Mouse (Mus musculus) limb, embryonic 15.5 days (tissue): Measurements from ENCODE around the gene Bax. TPM values are rescaled to one million over a fixed set of nuclear protein-coding genes. Genes with fewer than 3 reads are reported as not detected.

Experiments used
- ATAC-seq: fragments of 200-750 bp; cut with Nextera tagmentation; 2 replicates; pipeline ENCODE4 v1.8.0; 2017; ENCODE audit warnings: low read depth, moderate TSS enrichment; ENCODE audit not compliant: insufficient number of reproducible peaks, low FRiP score, low TSS enrichment
- H3K27ac ChIP-seq: fragments of 300-500 bp; sonication (generic); 2 replicates; pipeline ENCODE4 v1.5.1; 2015; ENCODE audit warnings: moderate library complexity, mild to moderate bottlenecking, inconsistent platforms
- H3K27me3 ChIP-seq: fragments of 300-500 bp; sonication (generic); 2 replicates; pipeline ENCODE4 v1.6.1; 2015; ENCODE audit warnings: inconsistent platforms
- H3K36me3 ChIP-seq: fragments of 300-500 bp; sonication (generic); 2 replicates; pipeline ENCODE4 v1.6.1; 2015; ENCODE audit warnings: inconsistent platforms
- H3K4me1 ChIP-seq: fragments of 300-500 bp; sonication (generic); 2 replicates; pipeline ENCODE4 v1.6.1; 2015; ENCODE audit warnings: inconsistent platforms
- H3K4me2 ChIP-seq: fragments of 300-500 bp; sonication (generic); 2 replicates; pipeline ENCODE4 v1.6.1; 2015; ENCODE audit warnings: mild to moderate bottlenecking, inconsistent platforms
- H3K4me3 ChIP-seq: fragments of 300-500 bp; sonication (generic); 2 replicates; pipeline ENCODE4 v1.5.1; 2015; ENCODE audit warnings: mild to moderate bottlenecking, inconsistent platforms
- H3K9ac ChIP-seq: fragments of 300-500 bp; sonication (generic); 2 replicates; pipeline ENCODE4 v1.6.1; 2015; ENCODE audit warnings: inconsistent platforms
- H3K9me3 ChIP-seq: fragments of 300-500 bp; sonication (generic); 2 replicates; pipeline ENCODE4 v1.6.1; 2016; ENCODE audit warnings: inconsistent platforms
- WGBS: fragments of 180-500 bp; shearing (Covaris S2); methylation state at CpG from one replicate; pipeline ENCODE4 v1.1.7; 2015; 5-methylcytosine and 5-hydroxymethylcytosine counted together
- polyA plus RNA-seq: library from polyadenylated mRNA; unstranded; fragments of >200 nt; fragmentation: Nextera tagmentation; extraction: Ambion mirVana; gene quantifications from 2 replicates; pipeline ENCODE4 v1.2.1, GENCODE M21; 2015

Gene Bax
- polyA plus RNA-seq, 1 experiment from 2014 or later = 145 TPM

DNA sequence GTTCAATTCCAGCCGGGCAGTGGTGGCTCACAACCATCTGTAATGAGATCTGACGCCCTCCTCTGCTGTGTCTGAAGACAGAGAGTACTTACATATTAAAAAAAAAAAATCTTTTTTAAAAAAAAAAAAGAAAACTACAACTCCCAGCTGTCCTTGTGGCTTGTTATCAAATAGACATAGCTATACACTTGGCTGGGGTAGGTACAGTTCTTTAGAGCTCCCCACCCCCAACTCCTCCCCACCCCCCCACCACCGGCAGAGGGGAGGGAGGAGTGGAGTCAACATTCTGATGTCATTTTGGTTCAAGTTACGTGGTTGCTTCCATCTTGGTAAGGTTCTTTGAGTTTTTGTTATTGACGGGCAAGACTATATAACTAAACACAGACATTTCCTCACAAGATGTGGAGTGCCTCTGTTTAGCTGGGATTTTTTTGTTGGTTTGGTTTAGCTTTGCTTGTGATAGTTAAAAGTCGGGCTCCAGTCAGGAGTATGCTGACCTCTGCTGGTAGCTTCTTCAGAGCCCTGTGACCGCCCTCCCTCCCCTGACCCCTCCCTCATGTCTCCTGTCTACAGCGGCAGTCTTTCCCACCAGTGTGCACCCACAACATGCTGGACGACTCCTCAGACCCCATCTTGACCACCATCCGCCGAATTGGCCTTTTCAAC lies 19.2 kb downstream of the Bax start:
- 35% methylated on average over 11 of the region's 11 CpGs for WGBS
- no peak for ATAC-seq
- Histone ChIP-seq H3K4me3 (no peak overlapping the region), H3K9ac (no peak overlapping the region), H3K36me3 (peaks cover 65% of the 10 kb centered on the region), H3K4me1 (0 out of 2 replicates have a peak, but pooled peaks cover 4% of the 10 kb centered on the region), H3K27ac (no peak overlapping the region), H3K4me2 (no peak overlapping the region), H3K9me3 (no peaks in the 10 kb centered on the region), H3K27me3 (no peaks in the 10 kb centered on the region)

DNA sequence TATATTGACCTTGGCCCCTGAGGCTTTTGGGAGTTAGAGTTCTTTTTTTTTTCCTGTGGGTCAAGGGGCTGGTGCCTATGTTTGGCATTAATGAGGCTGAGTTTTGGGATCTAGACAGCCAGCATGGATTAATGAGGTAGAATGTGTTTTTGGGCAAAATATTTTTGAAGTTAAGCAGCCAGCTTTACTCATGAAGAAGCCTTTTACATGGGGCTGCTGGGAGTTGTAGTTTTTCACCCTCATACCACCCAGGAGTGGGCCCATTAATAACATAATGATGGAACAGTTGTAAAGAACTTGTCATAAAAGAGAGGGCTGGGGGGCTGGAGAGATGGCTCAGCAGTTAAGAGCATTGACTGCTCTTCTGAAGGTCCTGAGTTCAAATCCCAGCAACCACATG lies 20.1 kb downstream of the Bax start:
- Histone ChIP-seq H3K9me3 (no peaks in the 10 kb centered on the region), H3K9ac (no peak overlapping the region), H3K27ac (no peak overlapping the region), H3K4me3 (no peak overlapping the region), H3K4me2 (no peak overlapping the region), H3K4me1 (0 out of 2 replicates have a peak, but pooled peaks cover 4% of the 10 kb centered on the region), H3K27me3 (no peaks in the 10 kb centered on the region), H3K36me3 (peaks cover 62% of the 10 kb centered on the region)
- no peak for ATAC-seq

- ATAC-seq = no peak
- H3K4me2 ChIP-seq = no peak overlapping the region
- H3K4me1 ChIP-seq = no peaks in the 10 kb centered on the region
- 84% methylated on average over 22 of the region's 22 CpGs for WGBS
- H3K27ac ChIP-seq = no peak overlapping the region
- peaks cover 72% of the 10 kb centered on the region for H3K36me3 ChIP-seq
- no peak overlapping the region for H3K9ac ChIP-seq
- no peaks in the 10 kb centered on the region for H3K9me3 ChIP-seq
- H3K4me3 ChIP-seq = no peak overlapping the region
- H3K27me3 ChIP-seq = no peaks in the 10 kb centered on the region
Measured at GRCm38 (mm10) chr7:45443526-45444420, 22.9 kb downstream of the Bax start.

DNA sequence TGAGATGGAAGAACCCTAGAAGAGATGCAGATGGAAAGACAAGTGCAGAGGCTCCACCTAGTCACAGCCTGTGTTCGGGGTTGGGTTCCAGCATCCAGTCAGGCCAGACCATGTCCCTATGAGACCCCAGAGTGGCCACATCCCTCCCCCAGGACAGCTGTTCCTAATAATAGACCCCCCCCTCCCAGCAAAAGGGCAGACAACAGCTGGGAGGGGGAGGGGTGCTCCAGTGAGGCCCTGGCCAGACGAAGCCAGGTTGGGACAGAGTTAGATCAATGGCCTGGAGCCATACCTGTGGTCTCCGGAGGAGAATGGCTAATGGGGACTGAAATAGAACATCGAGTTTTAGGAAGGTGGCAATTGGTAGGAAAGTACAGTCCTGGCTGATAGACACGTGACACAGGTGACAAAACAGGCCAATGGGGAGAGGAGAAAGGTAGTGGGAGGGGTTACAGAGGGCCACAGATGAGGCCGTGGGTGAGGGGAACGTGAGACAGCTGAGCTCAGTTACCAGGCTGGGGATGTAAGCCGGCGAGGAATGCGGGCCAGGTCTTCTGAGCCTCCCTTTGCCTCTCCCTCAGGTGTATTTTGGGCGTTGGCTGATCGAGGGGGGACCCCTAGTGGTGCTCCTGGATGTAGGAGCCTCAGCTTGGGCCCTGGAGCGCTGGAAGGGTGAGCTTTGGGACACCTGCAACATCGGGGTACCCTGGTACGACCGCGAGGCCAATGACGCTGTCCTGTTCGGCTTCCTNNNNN lies 29.0 kb downstream of the Bax start, which contains the start of gene Ruvbl2:
TSS of gene Ruvbl2 (minus strand) at position 576 of the 756 bp plus-strand sequence.
- Histone ChIP-seq H3K27ac (no peak within 1 kb of the TSS), H3K4me1 (peaks cover 41% of the 10 kb centered on the region), H3K4me2 (peak within 1 kb of the TSS; percentile 20; the same call in 1 of the 2 replicates), H3K36me3 (peaks cover 25% of the 10 kb centered on the region), H3K27me3 (no peaks in the 10 kb centered on the region), H3K9me3 (no peaks in the 10 kb centered on the region), H3K4me3 (no peak within 1 kb of the TSS), H3K9ac (peak within 1 kb of the TSS; percentile 20; the same call in 1 of the 2 replicates)
- no peak for ATAC-seq
- 14% methylated on average over 19 of the region's 19 CpGs for WGBS

GRCm38 (mm10) chr7:45437046-45437445 lies 29.7 kb downstream of the Bax start:
- Histone ChIP-seq H3K4me1 (peaks cover 44% of the 10 kb centered on the region), H3K36me3 (peaks cover 26% of the 10 kb centered on the region), H3K9me3 (no peaks in the 10 kb centered on the region), H3K4me2 (peak overlapping the region; percentile 7; the same call in 1 of the 2 replicates), H3K27me3 (no peaks in the 10 kb centered on the region), H3K27ac (no peak overlapping the region), H3K9ac (no peak overlapping the region), H3K4me3 (no peak overlapping the region)
- no peak for ATAC-seq
- 27% methylated on average over 6 of the region's 6 CpGs for WGBS

DNA sequence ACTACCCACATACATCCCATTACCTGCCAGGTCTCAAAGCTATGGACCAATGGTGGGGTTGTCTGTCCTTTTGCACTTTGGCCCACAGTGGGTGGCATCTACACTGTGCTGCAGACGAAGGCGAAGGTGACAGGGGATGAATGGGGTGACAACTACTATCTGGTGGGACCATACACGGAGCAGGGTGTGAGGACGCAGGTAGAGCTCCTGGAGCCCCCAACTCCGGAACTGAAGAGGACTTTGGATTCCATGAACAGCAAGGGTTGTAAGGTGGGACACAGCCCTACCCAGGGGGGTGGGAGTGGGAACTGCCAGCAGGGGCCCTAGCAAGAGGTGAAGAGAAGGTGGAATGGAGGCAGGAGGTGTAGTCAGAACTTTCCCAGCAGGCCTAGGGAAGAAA lies 30.3 kb downstream of the Bax start:
- 90% methylated on average over 5 of the region's 5 CpGs for WGBS
- peak overlapping the region; percentile 72 for H3K4me2 ChIP-seq
- H3K9me3 ChIP-seq = no peaks in the 10 kb centered on the region
- peak overlapping the region; percentile 62; the same call in 1 of the 2 replicates for H3K4me3 ChIP-seq
- H3K9ac ChIP-seq = no peak overlapping the region
- peaks cover 27% of the 10 kb centered on the region for H3K36me3 ChIP-seq
- H3K27ac ChIP-seq = no peak overlapping the region
- peaks cover 44% of the 10 kb centered on the region for H3K4me1 ChIP-seq
- no peak for ATAC-seq
- H3K27me3 ChIP-seq = no peaks in the 10 kb centered on the region

DNA sequence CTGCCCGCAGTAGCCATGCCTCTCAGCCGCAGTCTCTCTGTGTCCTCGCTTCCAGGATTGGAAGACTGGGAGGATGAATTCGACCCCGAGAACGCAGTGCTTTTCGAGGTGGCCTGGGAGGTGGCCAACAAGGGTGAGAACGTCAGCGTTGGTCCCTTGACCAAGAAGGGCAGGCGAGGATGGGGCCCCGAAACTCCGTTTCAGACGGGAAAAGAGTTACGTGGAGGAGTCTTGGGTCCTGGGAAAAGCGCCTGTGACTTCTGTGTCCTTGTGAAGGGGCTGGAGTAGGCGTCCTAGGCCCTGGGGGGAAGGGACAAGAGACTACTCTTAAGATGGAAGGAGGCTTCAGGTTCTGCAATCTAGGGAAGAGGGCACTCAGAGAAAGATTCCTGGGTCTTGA lies 31.7 kb downstream of the Bax start:
- no peaks in the 10 kb centered on the region for H3K27me3 ChIP-seq
- WGBS = 3% methylated on average over 16 of the region's 16 CpGs
- peak overlapping the region; percentile 72 for H3K9ac ChIP-seq
- H3K27ac ChIP-seq = peak overlapping the region; percentile 83
- ATAC-seq = no peak
- H3K9me3 ChIP-seq = no peaks in the 10 kb centered on the region
- H3K36me3 ChIP-seq = peaks cover 33% of the 10 kb centered on the region
- peak overlapping the region; percentile 72 for H3K4me2 ChIP-seq
- peak overlapping the region; percentile 62 for H3K4me3 ChIP-seq
- peaks cover 44% of the 10 kb centered on the region for H3K4me1 ChIP-seq

GRCm38 (mm10) chr7:45434203-45435015 lies 32.3 kb downstream of the Bax start, which contains the start of gene Gys1:
Gene Gys1 (plus strand): TSS chr7:45434844.
- peaks cover 33% of the 10 kb centered on the region for H3K36me3 ChIP-seq
- peak within 1 kb of the TSS; percentile 90 for H3K9ac ChIP-seq
- H3K9me3 ChIP-seq = no peaks in the 10 kb centered on the region
- under 1% methylated on average over 45 of the region's 45 CpGs for WGBS
- H3K4me1 ChIP-seq = peaks cover 44% of the 10 kb centered on the region
- peak; percentile 97 for ATAC-seq
- peak within 1 kb of the TSS; percentile 90 for H3K4me2 ChIP-seq
- H3K27me3 ChIP-seq = no peaks in the 10 kb centered on the region
- H3K4me3 ChIP-seq = peak within 1 kb of the TSS; percentile 62
- peak within 1 kb of the TSS; percentile 92 for H3K27ac ChIP-seq

DNA sequence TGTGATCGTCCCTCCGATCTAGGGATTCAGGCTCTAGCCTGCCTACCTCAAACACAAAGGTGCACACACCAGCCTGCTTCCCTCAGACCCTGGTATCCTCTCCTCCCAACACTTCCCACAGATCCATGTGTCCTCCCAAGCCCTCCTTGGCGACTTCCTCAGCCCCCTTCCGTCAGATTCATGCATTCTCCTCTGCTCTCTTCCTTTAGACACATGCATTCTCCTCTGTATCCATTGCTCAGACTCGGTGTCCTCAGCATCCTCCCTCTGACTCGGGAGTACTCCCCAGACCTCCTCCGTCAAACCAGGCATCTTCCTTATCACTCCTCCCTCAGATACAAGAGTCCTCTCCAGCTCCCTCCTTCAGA lies 32.9 kb downstream of the Bax start:
- no peak for ATAC-seq
- Histone ChIP-seq H3K4me2 (peak overlapping the region; percentile 90), H3K9me3 (no peaks in the 10 kb centered on the region), H3K27me3 (no peaks in the 10 kb centered on the region), H3K4me3 (peak overlapping the region; percentile 62), H3K27ac (peak overlapping the region; percentile 92), H3K4me1 (peaks cover 44% of the 10 kb centered on the region), H3K36me3 (peaks cover 38% of the 10 kb centered on the region), H3K9ac (peak overlapping the region; percentile 90)
- WGBS = under 1% methylated on average over 7 of the region's 7 CpGs

GRCm38 (mm10) chr7:45426556-45426955 lies 40.1 kb downstream of the Bax start:
- no peaks in the 10 kb centered on the region for H3K27me3 ChIP-seq
- 91% methylated on average over 8 of the region's 8 CpGs for WGBS
- H3K9ac ChIP-seq = no peak overlapping the region
- no peak for ATAC-seq
- H3K4me3 ChIP-seq = no peak overlapping the region
- H3K9me3 ChIP-seq = no peaks in the 10 kb centered on the region
- no peak overlapping the region for H3K27ac ChIP-seq
- peaks cover 96% of the 10 kb centered on the region for H3K36me3 ChIP-seq
- H3K4me2 ChIP-seq = no peak overlapping the region
- no peaks in the 10 kb centered on the region for H3K4me1 ChIP-seq

DNA sequence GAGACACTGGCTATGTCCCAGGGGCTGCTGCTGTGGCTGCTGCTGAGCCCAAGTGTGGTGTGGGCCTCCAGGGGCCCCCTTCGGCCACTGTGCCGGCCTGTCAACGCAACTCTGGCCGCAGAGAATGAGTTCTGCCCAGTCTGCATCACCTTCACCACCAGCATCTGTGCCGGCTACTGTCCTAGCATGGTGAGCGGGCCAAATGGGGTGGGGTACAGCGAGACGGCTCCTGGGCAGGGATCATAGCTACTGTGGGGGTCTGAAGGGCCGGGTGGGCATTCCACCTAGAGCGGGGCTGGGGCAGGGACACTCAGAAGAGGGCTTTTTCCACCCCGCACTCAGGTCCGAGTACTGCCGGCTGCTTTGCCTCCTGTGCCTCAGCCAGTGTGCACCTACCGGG lies 45.5 kb downstream of the Bax start:
- H3K4me3 ChIP-seq = no peak overlapping the region
- H3K9me3 ChIP-seq = no peaks in the 10 kb centered on the region
- no peak overlapping the region for H3K4me2 ChIP-seq
- no peak overlapping the region for H3K9ac ChIP-seq
- peaks cover 55% of the 10 kb centered on the region for H3K36me3 ChIP-seq
- WGBS = 89% methylated on average over 14 of the region's 14 CpGs
- H3K4me1 ChIP-seq = peaks cover 28% of the 10 kb centered on the region
- peaks cover 46% of the 10 kb centered on the region for H3K27me3 ChIP-seq
- no peak for ATAC-seq
- H3K27ac ChIP-seq = no peak overlapping the region
